Mouse (Mus musculus): ENCODE measurements around the gene Msmp.

Gene Msmp

DNA sequence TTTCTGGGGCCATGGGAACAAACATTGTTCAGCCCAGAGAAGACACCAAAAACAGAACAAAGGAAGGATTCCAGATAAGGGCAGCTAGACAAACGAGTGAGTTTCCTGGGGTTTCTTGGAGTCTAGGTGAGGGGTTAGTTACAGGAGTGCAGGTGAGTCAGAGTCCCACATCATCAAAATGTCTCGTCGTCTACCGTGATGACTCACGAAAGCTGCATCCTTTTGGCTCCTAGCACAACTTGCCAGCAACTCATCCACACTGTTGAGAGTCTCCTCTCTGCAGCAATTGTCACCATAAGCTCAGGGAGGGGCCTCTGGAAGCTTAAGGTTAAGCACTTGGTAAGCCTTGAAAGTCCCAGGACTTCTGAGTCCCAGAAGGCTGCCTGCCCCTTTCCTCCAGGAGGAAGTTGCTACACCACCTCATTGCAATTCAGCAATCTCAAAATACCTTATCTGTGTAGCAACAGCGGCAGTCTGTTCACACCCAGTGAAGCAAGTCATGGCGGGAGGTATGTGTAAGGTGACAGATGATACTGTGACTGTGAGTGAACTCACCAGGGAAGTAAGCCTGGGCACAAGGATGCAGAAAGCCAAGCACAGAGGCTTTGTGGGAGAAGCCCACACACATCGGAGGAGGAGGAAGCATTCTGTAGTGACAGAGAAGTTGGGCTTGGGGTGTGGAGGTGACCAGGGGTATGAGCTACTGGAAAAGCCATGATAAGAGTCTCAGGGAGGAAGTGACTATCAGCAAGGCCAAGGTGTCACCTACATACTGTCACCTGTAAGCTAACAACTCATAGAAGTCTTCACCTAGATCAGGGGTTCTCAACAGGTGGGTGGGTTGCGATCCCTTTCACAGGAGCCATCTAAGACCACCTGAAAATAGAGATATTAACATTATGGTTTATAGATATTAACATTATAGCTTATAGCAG lies 20.7 kb upstream of the Msmp start:
- TF ChIP-seq GATA4 (IDR thresholded peaks at IDR 0.05; ENCODE audit: insufficient replicate concordance, low read length): no peak

DNA sequence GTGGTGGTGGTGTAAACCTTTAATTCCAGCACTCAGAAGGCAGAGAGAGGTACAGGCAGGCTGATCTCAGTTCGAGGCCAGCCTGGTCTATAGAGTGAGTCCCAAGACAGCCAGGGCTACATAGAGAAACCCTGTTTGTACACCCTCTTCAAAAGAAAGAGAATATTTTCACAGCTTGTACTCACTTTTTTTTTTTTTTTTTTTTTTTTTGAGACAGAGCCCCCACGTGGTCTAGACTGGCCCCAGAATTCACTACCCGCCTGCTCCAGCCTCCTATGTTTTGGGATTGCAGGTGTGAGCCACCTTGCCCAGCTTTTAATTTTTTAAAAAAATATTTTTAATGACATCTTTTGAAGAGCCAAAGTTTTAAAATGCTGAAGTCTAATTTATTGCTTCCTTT lies 19.8 kb upstream of the Msmp start:
- TF ChIP-seq GATA4 (IDR thresholded peaks at IDR 0.05; ENCODE audit: insufficient replicate concordance, low read length): no peak

GRCm38 (mm10) chr4:43600195-43600934 lies 16.1 kb upstream of the Msmp start:
- TF ChIP-seq GATA4 (IDR thresholded peaks at IDR 0.05; ENCODE audit: insufficient replicate concordance, low read length): no peak

DNA sequence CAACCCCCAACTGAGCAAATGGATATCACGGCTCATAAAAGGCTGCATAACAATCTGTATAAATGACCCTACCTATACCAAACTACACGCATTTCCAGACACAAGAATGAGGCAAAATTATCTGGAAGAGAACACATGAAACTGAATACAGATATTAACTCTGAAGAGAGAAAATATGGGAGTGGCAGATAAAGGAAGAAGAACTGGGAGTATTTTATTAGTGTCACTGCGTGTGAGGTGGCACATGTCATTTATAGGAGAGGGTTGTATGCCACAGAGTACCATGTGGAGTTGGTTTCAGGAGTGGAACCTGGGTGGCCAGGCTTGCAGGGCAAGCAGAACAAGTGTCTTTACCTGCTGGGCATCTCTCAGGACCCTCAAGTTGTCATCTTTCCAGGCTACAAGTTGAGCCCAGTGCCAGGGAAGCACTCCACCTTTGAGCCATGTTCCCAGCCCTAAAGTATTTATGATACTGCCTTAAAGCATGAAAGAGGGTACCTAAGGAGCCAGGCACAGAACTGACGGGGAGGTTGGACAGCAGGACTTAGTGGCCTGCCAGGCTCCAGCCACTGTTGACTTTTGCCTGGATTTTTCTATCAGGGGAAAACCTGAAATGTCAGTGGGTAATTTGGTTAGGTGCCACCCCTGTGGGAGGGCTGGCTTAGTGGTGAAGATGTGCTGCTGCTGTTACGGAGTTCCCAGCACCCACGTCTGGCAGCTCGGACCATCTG lies 14.5 kb upstream of the Msmp start:
- no peak for TF ChIP-seq GATA4 (IDR thresholded peaks at IDR 0.05; ENCODE audit: insufficient replicate concordance, low read length)

DNA sequence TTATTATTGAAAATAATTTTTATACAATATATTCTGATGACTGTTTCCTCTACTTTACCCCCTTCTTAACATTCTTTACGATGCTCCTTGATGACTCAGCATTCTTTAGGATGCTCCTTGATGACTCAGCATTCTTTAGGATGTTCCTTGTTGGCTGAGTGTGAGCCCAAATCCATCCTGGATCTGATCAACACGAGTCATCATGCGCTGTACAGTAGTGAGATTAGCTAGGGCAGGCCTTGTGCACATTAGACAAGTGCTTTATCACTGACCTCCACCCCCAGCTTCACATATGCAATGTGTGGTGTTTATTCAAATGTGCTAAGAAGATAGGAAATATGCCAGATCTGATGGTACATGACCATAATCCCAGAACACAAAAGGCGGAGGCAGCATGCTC lies 13.9 kb upstream of the Msmp start:
- TF ChIP-seq GATA4 (IDR thresholded peaks at IDR 0.05; ENCODE audit: insufficient replicate concordance, low read length): no peak

GRCm38 (mm10) chr4:43593453-43593852 lies 9.2 kb upstream of the Msmp start:
- TF ChIP-seq GATA4 (IDR thresholded peaks at IDR 0.05; ENCODE audit: insufficient replicate concordance, low read length): no peak

GRCm38 (mm10) chr4:43591961-43592360 lies 7.7 kb upstream of the Msmp start:
- TF ChIP-seq GATA4 (IDR thresholded peaks at IDR 0.05; ENCODE audit: insufficient replicate concordance, low read length): no peak

- TF ChIP-seq GATA4 (IDR thresholded peaks at IDR 0.05; ENCODE audit: insufficient replicate concordance, low read length): peak; percentile 89; the same call in 1 of the 2 replicates
Measured at GRCm38 (mm10) chr4:43591543-43591942, 7.2 kb upstream of the Msmp start.

- peak; percentile 82; the same call in 1 of the 2 replicates for TF ChIP-seq GATA4 (IDR thresholded peaks at IDR 0.05; ENCODE audit: insufficient replicate concordance, low read length)
Measured at GRCm38 (mm10) chr4:43587681-43588080, 3.4 kb upstream of the Msmp start.

DNA sequence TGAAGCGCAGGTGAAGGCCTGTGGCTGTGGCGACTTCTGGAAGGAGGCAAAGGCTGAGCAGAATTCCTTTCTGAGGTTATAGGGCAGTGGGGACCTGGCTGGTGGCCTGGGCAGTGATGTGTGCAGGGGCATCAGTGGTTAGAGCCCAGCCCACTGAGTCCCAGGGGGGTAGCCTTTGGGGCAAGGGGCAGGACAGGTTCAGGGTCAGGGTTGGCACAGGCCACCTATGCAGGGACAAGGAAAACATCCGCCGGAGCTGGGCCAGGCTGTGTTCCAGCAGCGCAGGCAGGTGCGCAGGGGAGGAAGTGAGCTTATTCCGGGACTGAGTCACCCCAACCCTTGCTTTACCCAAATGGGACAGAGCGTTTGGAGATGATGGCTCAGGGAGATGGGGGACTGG lies 2.1 kb upstream of the Msmp start:
- TF ChIP-seq GATA4 (IDR thresholded peaks at IDR 0.05; ENCODE audit: insufficient replicate concordance, low read length): no peak

- TF ChIP-seq GATA4 (IDR thresholded peaks at IDR 0.05; ENCODE audit: insufficient replicate concordance, low read length): no peak
Measured at GRCm38 (mm10) chr4:43585682-43586081, 1.4 kb upstream of the Msmp start.

DNA sequence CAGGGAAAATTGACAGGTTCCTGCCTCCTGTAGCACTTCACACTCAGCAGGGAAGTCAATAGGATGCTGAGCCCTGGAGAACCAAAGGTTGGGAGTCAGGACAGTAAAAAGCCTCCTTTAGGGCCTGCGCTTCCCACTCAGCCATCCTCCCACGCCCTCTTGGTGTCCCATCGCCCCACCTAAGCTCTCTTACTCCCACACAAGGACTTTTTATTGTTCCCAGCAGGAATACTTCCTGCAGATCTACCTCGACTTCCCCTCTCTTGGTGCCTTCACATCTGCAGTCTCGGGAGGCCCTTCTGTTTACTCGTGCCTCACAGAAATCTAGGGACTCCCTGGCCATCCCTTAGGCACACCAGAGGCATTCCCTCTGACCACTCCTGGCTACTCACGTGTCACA lies 873 bp downstream of the Msmp start:
- no peak for TF ChIP-seq GATA4 (IDR thresholded peaks at IDR 0.05; ENCODE audit: insufficient replicate concordance, low read length)

- TF ChIP-seq GATA4 (IDR thresholded peaks at IDR 0.05; ENCODE audit: insufficient replicate concordance, low read length): no peak
Measured at GRCm38 (mm10) chr4:43582241-43582640, 2.1 kb downstream of the Msmp start.

DNA sequence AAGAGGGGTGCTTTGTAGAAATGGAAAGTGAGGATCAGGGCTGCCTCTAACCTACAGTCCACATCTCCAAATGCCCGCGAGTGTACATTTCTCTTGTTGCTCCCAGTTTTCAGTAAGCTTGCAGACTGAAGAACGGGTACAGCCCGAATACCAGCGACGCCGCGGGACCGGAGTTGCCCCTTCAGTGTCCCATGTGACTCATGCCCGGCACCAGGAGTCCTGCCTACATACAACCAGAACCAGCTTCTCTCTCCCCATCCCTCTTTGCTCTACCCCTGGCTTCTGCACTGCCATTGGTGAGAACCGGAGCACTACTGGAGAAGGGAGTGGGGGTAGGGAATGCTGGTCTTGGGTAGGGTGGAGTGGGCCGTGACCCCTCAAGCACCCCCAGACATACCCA lies 2.9 kb downstream of the Msmp start:
- TF ChIP-seq GATA4 (IDR thresholded peaks at IDR 0.05; ENCODE audit: insufficient replicate concordance, low read length): no peak

- TF ChIP-seq GATA4 (IDR thresholded peaks at IDR 0.05; ENCODE audit: insufficient replicate concordance, low read length): no peak
Measured at GRCm38 (mm10) chr4:43580721-43581120, 3.6 kb downstream of the Msmp start.
